In genomic region chr5:118667863-118668262, GRCm38 (mm10) we compare ENCODE assay signal across 23 mouse cellular contexts.
DNase-seq lines count a peak whose midpoint lies in the region; ATAC-seq lines count a peak whose summit lies in the region.
"Had no signal": no experiment of that assay in that cellular context is flagged by ENCODE, and none has a peak within 500 bp of the region (broad histone marks: within the 10 kb centered on the region; RNA-seq: fewer than 3 reads in every experiment).

No protein-coding gene starts in this region.

- 0 out of 2 replicates have a peak overlapping the region, but pooled peaks have one; percentile 1 for H3K27ac ChIP-seq in forebrain, embryonic 12.5 days
- no peak overlapping the region for H3K27ac ChIP-seq in forebrain, embryonic 14.5 days (ENCODE audit: low read depth, low read length)
- H3K27ac ChIP-seq in midbrain, embryonic 12.5 days (replicated peaks): peak overlapping the region; percentile 43; the same call in 1 of the 2 replicates
- no peak overlapping the region for H3K27ac ChIP-seq in midbrain, embryonic 15.5 days
- H3K27ac ChIP-seq in midbrain, embryonic 13.5 days: peak overlapping the region; percentile 84
- H3K27ac ChIP-seq: layer of hippocampus, adult 2 months; limb, embryonic 10.5 days; liver, embryonic 15.5 days; lung, embryonic 15.5 days had no signal

- H3K9ac ChIP-seq in forebrain, embryonic 12.5 days: no peak overlapping the region
- no peak overlapping the region for H3K9ac ChIP-seq in forebrain, embryonic 14.5 days (ENCODE audit: low read length)
- H3K9ac ChIP-seq in midbrain, embryonic 12.5 days (replicated peaks): no peak overlapping the region
- H3K9ac ChIP-seq in midbrain, embryonic 15.5 days: no peak overlapping the region
- H3K9ac ChIP-seq in midbrain, embryonic 13.5 days (replicated peaks): 0 out of 2 replicates have a peak overlapping the region, but pooled peaks have one; percentile 3
- H3K9ac ChIP-seq: liver, embryonic 15.5 days; lung, embryonic 15.5 days had no signal

- ATAC-seq in forebrain, embryonic 12.5 days (ENCODE audit: low FRiP score): no peak
- ATAC-seq in forebrain, embryonic 14.5 days: no peak
- no peak for ATAC-seq in midbrain, embryonic 12.5 days (ENCODE audit: low FRiP score, low read depth)
- ATAC-seq in midbrain, embryonic 15.5 days (replicated peaks): no peak
- no peak for ATAC-seq in midbrain, embryonic 13.5 days
- ATAC-seq: activated CD4-positive, CD25-positive, alpha-beta regulatory T cell, adult 4 months; intestine, postnatal 0 days had no signal

- H3K4me1 ChIP-seq in forebrain, embryonic 12.5 days: peaks cover 75% of the 10 kb centered on the region
- peaks cover 50% of the 10 kb centered on the region for H3K4me1 ChIP-seq in forebrain, embryonic 14.5 days (ENCODE audit: control insufficient read depth, insufficient read depth, low read length)
- peaks cover 72% of the 10 kb centered on the region for H3K4me1 ChIP-seq in midbrain, embryonic 12.5 days
- H3K4me1 ChIP-seq in midbrain, embryonic 15.5 days: peaks cover 51% of the 10 kb centered on the region
- H3K4me1 ChIP-seq in midbrain, embryonic 13.5 days (replicated peaks): peaks cover 79% of the 10 kb centered on the region

- no peak overlapping the region for H3K4me3 ChIP-seq in forebrain, embryonic 12.5 days (replicated peaks)
- H3K4me3 ChIP-seq in forebrain, embryonic 14.5 days (ENCODE audit: low read depth, low read length): no peak overlapping the region
- H3K4me3 ChIP-seq in midbrain, embryonic 12.5 days: no peak overlapping the region
- no peak overlapping the region for H3K4me3 ChIP-seq in midbrain, embryonic 15.5 days
- no peak overlapping the region for H3K4me3 ChIP-seq in midbrain, embryonic 13.5 days (replicated peaks)
- H3K4me3 ChIP-seq: layer of hippocampus, adult 2 months; limb, embryonic 10.5 days; liver, embryonic 15.5 days; lung, embryonic 15.5 days; megakaryocyte, embryonic 14.5 days; myocyte had no signal

- peaks cover 18% of the 10 kb centered on the region for H3K27me3 ChIP-seq in forebrain, embryonic 12.5 days
- no peaks in the 10 kb centered on the region for H3K27me3 ChIP-seq in forebrain, embryonic 14.5 days (replicated peaks; ENCODE audit: control insufficient read depth, insufficient read depth, low read length)
- peaks cover 15% of the 10 kb centered on the region for H3K27me3 ChIP-seq in midbrain, embryonic 12.5 days
- H3K27me3 ChIP-seq in midbrain, embryonic 15.5 days (replicated peaks): no peaks in the 10 kb centered on the region
- peaks cover 15% of the 10 kb centered on the region for H3K27me3 ChIP-seq in midbrain, embryonic 13.5 days
- H3K27me3 ChIP-seq: liver, embryonic 15.5 days; lung, embryonic 15.5 days; megakaryocyte, embryonic 14.5 days had no signal

- H3K9me3 ChIP-seq in forebrain, embryonic 12.5 days: no peaks in the 10 kb centered on the region
- no peaks in the 10 kb centered on the region for H3K9me3 ChIP-seq in forebrain, embryonic 14.5 days (replicated peaks; ENCODE audit: control insufficient read depth, low read length)
- no peaks in the 10 kb centered on the region for H3K9me3 ChIP-seq in midbrain, embryonic 12.5 days
- no peaks in the 10 kb centered on the region for H3K9me3 ChIP-seq in midbrain, embryonic 15.5 days
- H3K9me3 ChIP-seq in midbrain, embryonic 13.5 days: no peaks in the 10 kb centered on the region
- H3K9me3 ChIP-seq: limb, embryonic 10.5 days; liver, embryonic 15.5 days; lung, embryonic 15.5 days; megakaryocyte, embryonic 14.5 days had no signal

- WGBS in forebrain, embryonic 12.5 days: 23% methylated on average over 7 of the region's 7 CpGs
- WGBS in forebrain, embryonic 14.5 days: 35% methylated on average over 7 of the region's 7 CpGs
- 10% methylated on average over 7 of the region's 7 CpGs for WGBS in midbrain, embryonic 12.5 days
- WGBS in midbrain, embryonic 15.5 days: 13% methylated on average over 7 of the region's 7 CpGs
- WGBS in midbrain, embryonic 13.5 days: 9% methylated on average over 7 of the region's 7 CpGs

- no peak overlapping the region for H3K4me2 ChIP-seq in forebrain, embryonic 12.5 days
- no peak overlapping the region for H3K4me2 ChIP-seq in forebrain, embryonic 14.5 days (ENCODE audit: low read length)
- peak overlapping the region; percentile 7 for H3K4me2 ChIP-seq in midbrain, embryonic 12.5 days (replicated peaks)
- no peak overlapping the region for H3K4me2 ChIP-seq in midbrain, embryonic 15.5 days
- H3K4me2 ChIP-seq in midbrain, embryonic 13.5 days (replicated peaks): peak overlapping the region; percentile 31
- H3K4me2 ChIP-seq: liver, embryonic 15.5 days; lung, embryonic 15.5 days had no signal

- no peak for DNase-seq in forebrain, embryonic 14.5 days (ENCODE audit: low spot score)
- peak; percentile 29 for DNase-seq in kidney, adult 11 months
- no peak for DNase-seq in kidney, postnatal 4 days
- DNase-seq in ovary, adult 18-20 months (ENCODE audit: low spot score): no peak
- DNase-seq: adrenal gland, adult 8-10 months; cerebellum, adult 8-10 months; liver; lung, postnatal 36 days; right cerebral cortex, postnatal 25 days; spleen, adult 18-20 months; thymus, postnatal 14 days had no signal

- H3K36me3 ChIP-seq in forebrain, embryonic 12.5 days (replicated peaks): no peaks in the 10 kb centered on the region
- no peaks in the 10 kb centered on the region for H3K36me3 ChIP-seq in forebrain, embryonic 14.5 days (ENCODE audit: control insufficient read depth, insufficient read depth, low read length)
- H3K36me3 ChIP-seq in midbrain, embryonic 12.5 days: no peaks in the 10 kb centered on the region
- H3K36me3 ChIP-seq in midbrain, embryonic 15.5 days (replicated peaks): no peaks in the 10 kb centered on the region
- H3K36me3 ChIP-seq in midbrain, embryonic 13.5 days: no peaks in the 10 kb centered on the region
- H3K36me3 ChIP-seq: lung, embryonic 15.5 days had no signal

Comparison
In these comparisons a context has a peak if more than half of its experiments do, and no peak if none do; other contexts are left out.
1. H3K27ac ChIP-seq: peak in forebrain, embryonic 12.5 days (single experiment), midbrain, embryonic 12.5 days (single experiment) and midbrain, embryonic 13.5 days (single experiment); none in forebrain, embryonic 14.5 days (single experiment) and midbrain, embryonic 15.5 days (single experiment).
2. H3K4me2 ChIP-seq: peak in midbrain, embryonic 12.5 days (single experiment) and midbrain, embryonic 13.5 days (single experiment); none in forebrain, embryonic 12.5 days (single experiment), forebrain, embryonic 14.5 days (single experiment) and midbrain, embryonic 15.5 days (single experiment).